Mouse (Mus musculus) kidney, postnatal 14 days (tissue): ENCODE measurements around the gene Ston1.
A peak's percentile ranks its signal among the peaks of the same experiment; 100 is the strongest.

Source experiments
- DNase-seq: peaks from one replicate; pipeline ENCODE4 v3.0.0; 2022; ENCODE audit warnings: mixed read lengths

Ston1 gene

DNA sequence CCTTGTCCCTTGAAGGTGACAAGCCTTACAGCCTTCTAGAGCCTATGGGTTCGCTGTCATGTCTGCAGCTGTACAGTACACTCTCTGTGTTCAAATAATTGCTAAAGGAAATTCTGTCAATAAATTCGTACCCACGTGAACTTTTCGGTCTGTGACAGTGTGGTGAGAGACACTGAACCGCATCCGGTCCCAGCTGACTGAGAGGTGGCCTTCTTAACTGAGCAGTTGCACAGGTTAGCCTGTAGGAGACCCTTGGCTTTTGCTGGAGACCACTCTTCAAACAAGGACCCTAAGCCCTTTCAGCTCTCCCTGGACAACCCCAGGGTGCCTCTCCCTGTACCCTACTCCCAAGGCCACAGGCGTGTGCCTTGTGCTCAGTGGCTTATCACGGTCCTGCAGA, 9.3 kb upstream of the Ston1 start:
- DNase-seq = no peak

DNA sequence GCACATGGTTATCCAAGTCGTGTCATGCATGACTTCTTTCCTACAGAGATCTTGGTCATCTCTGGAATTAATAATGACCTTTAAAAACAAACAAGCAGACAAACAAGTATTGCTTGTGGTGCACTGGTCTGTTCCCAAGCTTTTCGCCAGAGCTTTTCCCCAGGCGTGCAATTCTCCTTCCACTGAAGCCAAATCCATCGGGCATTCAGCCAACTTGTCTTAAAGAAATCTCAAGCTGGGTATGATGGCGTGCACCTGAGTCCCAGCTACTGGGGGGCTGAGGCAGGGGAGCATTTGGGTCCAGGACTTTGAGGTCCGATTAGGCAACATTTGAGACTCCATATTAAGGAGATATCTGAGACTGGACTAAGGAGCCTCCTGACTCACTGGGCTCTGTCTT, 7.2 kb upstream of the Ston1 start:
- no peak for DNase-seq

DNA sequence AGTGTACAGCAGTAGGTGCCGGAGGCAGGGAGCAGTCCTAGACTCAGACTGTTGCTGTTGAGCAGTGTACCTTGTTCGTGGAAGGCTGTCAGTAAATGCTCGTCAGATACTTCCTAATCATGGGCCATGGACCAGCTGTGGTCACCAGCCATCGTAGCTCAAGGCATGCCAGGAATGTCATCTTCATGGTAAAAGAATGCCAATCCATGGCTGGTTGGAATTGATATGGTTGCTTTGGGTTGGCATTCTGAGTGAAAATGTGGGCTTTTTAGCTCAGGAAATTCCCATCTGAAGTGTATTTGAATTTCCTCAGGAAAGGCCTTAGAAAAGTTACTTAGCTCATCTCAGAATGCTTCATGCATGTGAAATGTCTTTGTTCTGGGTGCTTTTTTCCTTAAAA, 2.4 kb upstream of the Ston1 start:
- DNase-seq = no peak

DNA sequence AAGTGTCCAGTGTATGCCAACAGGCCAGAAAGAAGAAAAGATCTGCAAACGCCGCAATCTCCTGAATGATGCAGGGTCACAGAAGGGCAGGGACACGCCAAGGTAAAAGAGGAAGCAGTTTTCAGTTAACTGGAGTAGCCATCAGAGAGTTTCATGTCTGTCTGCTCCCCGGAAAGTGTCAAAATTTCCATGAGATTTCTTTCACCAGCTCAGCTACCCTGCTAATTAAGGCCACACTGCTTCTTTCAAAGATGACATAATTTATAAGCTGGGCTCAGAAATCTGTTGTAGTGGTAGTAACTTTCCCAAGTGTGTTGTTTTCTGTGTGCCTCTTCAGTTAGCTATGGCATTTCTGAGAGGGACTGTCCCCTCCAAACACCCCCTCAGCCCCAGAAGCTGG, 1.4 kb upstream of the Ston1 start:
- no peak for DNase-seq

DNA sequence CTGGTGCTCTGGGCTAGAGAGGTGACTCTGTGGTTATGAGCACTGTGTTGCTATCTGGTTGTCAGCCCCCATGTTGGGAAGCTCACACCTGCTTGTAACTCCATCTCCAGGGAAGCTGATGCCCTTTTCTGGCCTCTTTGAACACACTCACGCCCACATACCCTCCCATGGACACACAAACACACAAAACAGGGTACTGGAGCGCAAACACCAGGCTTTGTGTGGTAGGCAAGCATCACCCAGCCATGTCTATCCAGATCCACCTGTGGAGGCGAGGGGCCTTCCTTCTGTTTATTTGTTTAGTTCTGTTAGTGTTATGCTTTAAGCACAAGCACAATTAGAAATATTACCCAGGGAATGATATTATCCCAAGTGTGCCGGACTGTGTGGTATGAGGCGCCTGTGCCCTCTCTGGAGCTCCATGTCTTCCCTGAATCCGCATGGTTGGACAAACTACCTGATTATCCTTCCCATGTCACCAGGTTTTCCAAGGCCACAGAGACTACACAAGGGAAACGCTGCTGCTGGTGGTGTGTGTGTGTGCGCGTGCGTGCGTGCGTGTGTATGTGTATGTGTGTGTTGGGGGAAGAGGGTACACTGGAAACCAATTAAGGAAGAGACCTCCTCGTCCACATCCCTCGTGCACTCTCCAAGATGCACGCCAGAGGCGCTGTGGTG, 801 bp upstream of the Ston1 start:
- DNase-seq = no peak

DNA sequence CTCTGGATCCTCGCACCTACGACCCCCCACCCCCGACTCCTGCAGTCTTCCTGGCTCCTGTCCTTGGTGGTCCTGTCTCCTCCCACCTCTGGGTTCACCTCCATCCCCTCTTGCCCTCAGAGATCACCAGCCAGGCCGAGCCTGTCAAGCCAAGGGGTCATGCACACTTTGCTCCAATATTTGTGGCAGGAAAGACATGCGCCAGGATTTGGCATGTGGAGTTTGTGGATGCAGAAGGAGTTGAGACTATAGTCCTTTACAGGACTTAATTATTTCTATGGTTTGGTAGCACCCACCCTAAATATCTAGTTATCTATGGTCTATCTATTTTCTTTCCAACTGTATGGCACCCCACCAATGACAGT, 554 bp downstream of the Ston1 start:
- DNase-seq = no peak

DNA sequence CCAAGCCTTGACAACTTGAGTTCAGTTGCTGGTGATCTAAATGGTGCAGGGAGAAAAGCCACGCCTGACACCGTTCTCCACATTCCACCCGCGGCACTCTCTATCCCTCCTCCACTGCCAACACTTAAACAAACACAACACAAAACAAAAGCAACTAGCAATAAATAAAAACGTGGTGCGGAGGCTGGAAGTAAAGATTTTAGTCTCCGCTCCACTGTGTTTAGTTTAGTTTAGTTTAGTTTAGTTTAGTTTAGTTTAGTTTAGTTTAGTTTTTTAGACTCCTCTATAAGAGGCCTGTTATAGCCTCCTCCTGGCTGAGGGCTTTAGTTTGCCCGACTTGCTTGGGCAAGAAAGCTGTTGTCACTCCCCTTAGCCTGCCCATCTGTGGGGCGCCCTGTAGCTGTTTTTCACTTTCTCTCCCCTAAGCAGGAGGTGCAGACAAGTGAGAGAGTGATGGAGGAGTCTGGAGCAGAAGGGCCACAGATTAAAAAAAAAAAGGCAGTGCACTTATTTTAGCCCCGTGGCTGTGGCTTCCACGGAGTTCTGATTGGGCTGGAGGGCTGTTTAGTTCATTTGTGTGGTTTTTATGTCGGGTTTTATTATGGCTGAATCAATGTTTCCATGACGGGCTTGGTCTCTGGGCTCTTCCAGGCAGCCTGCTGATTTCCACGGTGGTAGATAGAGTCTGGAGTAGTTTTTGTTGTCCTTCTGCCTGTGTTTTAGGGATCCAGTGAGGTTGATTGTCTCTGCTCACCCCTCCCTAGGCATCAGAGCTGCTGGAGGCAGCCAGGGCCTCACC, 1.3 kb downstream of the Ston1 start:
- DNase-seq = no peak

DNA sequence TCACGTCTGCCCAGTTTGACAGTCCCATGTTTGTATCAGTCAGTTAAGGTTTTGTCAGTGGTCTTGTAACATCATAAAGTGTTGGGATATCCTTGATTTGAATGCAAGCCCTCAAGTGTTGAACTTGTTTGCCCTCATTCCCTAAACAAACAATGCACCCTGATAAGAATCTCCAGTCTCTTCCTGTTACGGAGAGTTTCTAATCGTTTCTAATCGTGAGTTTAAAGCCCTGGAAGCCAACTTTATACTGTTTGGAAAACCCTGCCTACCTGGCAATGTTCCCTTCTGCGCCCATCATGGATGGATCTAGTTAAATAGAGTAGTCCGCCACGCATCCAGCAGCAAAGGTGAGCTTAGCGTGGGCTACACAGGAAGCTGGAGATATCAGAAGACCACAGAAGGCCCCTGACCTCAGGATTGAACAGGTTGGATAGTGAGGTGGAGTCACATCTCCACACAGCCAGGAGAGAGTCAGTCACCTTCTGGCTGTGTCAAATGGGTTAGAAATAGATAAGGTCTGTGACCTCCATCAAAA, 3.1 kb downstream of the Ston1 start:
- DNase-seq = peak; percentile 17

DNA sequence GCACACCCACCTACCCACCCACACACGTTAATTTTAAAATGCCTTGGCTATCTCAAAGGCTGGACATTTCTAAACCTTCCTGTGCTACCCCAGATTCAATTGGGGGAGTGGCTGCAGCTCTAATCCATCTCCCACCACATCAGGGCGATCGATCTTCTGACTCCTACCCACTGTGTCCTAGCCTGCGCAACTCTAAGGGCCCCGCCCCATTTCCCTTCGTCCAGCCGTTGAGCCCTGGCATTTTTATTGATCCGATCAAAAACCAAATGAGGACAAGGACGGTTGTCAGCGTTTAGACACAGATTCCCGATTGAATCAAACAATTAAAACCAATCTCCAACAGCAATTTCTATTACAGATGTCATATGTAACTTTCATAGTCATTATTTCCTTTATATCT, 6.5 kb downstream of the Ston1 start:
- no peak for DNase-seq

DNA sequence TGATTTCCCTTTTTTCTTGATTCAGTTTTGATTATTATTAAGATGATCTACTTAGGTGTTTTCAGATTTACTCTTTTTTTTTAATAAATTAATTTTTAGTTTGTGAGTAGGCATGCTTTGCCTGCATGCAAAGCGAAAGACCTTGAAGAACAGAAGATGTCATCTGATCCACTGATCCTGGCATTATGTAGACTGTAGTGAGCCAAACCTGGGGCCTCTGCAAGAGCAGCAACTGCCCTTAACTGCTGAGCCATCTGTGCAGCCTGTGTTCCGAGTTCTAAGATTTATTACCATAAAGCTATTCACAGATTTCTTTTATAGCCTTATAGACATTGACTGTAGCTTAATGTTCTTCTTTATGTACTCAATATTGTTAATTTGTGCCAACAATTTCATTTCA, 8.6 kb downstream of the Ston1 start:
- no peak for DNase-seq

DNA sequence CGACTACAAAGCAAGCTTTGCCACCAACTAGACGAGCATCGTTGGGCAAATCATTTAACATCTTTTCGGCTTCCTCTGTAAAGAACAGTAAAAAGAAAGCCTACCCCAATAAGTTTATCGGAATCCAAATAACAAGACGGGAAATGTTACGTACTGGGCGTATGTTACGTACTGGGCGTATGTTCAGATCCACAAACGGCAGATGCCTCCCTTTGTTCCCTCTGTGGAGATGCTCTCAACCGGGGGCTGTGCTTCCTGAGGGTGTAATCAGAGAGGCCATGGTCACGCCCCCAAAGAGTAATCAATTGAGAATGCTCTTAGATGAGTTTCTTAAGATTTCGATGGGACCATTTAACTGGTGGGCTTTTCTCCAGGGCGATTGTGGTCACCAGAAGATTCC, 11.9 kb downstream of the Ston1 start:
- no peak for DNase-seq

DNA sequence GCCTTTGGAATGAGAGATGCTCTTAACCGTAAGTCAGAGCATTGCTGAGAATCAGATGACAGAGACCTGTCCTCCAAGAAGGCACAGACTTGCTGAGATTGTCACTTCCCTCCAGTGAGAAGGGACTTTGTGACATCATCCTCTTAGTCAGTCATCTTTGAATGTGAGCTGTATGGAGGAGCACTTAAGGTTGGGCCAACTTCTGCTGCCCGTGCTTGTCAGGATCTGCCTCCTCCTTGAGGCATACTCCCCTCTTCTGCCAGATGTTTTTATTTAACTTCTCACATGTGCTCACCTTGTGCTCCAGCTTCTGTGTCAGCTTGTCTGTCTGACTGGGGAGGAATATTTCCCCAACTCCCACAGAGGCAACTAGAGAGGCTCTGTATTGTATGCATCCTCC, 13.6 kb downstream of the Ston1 start:
- DNase-seq = no peak

DNA sequence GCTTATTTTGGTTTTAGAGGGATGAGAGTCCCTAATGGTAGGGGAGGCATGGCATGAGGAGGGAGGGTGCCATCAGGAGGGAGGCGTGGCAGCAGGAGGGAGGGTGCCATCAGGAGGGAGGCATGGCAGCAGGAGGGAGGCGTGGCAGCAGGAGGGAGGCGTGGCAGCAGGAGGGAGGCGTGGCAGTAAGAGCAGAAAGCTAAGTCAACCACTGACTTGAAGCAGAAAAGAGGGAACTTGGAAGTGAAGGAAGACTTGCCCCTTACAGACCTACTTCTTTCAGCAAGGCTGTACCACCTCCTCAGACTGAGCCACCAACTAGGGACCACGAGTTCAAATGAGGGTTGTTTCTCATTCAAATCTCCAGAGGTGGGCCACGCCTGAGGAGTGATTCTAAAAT, 15.7 kb downstream of the Ston1 start:
- no peak for DNase-seq

DNA sequence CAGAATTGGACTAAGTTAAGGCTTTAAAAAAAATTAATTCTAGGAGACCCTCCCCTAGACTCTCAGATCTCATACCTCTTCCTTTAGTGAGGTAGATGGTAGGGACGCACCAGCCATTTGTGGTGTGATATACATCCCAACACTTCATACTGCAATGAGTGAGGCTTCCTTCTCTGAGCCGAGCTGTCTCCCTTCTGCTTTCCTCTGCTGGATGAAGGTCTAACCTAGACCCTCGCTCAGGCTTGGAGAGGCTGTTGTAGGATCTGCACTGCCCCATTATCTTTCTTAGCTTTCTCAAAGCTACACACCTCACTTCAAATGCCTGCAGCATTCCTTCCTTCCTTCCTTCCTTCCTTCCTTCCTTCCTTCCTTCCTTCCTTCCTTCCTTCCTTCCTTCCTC, 16.2 kb downstream of the Ston1 start:
- DNase-seq = no peak

DNA sequence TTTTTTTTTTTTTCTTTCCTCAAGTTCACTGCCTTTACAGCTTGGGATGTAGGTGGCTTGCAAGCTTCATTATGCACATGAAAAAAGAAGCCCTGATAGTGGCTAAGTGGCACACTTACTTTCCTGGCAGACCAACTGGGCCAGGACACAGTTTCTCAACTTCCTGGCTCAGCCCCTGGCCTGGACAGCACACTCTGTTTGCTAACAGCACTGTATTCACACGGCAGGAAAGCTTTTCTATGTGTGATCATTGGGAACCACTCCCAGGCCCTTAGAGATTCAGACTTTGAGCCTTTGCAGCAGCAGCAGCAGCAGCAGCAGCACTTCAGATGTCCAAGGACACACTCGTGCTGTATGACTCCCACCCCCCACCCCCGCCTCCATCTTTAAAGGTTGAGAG, 16.8 kb downstream of the Ston1 start:
- DNase-seq = no peak

DNA sequence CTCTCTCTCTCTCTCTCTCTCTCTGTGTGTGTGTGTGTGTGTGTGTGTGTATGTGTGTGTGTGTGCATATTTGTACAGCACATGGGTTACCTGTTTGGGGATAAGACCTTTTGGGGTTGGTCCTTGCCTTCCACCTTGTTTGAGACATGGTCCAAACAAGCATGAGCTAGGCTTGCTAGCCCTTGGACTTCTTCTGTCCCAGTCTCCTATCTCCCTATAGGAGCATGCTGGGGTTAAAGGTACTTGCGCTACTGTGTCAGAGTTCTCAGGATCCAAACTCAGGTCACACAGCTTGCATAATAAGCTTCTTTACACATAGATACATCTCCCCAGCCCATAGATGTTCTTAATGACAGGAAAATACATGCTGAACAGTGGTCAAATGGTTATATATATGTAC, 17.2 kb downstream of the Ston1 start:
- DNase-seq = no peak

DNA sequence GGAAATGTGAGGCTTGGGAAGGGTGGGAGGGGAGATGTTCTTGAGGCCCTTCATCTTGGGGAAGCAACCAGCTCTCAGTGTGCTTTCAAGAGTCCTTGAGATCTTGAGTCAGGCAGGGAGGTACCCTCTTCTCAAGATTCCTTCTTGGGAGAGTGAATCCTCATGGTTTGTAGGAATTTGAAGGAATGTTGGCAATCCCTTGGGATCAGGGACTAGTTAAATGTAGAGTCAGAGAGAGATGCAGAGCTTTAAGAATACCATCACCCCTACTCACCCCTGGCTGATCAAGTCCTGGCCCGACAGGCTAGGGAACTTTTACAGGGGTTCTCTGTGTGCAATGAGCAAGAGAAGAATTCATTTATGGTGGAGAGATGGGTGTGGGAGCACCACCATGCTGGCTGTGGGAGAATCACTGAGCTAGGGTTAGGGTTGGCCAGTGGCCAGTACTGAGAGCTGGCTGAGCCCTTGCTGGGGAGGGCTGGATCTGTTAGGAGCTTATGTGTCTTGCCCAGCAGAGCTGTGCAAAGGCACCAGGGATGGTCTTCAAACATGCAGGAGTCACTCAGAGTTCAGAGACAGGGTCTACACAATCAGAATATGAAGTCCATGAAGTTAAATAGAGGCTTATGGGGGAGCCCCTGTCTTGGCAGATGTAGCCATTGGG, 18.1 kb downstream of the Ston1 start:
- no peak for DNase-seq

DNA sequence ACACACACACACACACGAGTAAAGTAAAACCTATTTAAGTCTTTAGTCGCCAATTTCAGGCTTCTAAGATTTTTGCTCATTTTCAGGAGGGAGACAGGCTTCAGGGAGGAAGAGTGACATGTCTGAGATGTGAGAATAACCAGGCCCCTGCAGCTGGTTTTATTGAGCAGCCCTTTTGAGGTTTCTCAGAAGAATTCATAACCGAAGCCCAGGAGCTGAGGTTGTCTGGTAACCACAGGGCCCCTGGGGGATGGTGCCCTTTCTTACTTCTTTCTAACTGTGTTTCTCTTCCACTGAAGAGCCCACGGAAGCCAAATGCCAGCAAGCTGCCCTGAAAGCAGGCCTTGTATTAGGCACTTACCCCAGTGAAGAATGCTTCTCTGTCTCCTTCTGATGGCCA, 23.5 kb downstream of the Ston1 start:
- DNase-seq = peak; percentile 0

DNA sequence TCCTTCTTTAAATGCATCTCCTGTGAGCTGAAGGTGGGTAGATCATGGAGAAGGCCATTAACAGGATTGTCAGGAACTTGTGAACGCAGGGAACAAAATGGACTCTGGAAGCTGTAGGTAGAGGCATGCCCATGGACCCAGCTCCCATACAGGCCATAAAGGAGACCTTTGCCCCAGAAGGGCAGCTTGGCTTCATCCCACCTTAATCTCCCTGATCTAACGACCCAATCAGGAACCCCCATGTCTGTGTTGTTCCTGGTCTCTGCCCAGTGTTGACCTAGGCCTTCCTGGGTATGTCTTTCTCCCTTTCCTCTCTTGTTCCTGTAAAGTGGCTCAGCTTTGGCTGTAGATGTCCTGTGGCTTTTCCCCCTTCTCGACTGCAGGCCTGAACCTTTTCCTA, 23.9 kb downstream of the Ston1 start:
- no peak for DNase-seq

DNA sequence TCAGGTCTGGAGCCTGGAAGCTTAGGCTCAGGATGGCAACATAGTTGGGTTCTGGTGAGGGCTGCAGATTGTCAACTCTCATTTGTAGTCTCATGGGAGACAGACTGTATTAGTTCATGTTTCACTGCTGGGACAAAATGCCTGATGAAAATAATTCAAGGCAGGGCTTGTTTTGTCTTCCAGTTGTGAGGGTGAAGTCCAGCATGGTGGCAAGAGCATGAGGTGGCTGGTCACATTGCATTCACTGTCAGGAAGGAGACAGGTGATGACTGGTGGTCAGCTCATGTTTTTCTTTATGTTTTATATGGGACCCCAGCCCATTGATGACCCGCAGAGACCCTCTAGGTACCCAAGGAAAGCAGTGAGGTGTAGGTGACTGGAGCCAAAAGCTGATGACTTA, 25.2 kb downstream of the Ston1 start:
- DNase-seq = no peak

DNA sequence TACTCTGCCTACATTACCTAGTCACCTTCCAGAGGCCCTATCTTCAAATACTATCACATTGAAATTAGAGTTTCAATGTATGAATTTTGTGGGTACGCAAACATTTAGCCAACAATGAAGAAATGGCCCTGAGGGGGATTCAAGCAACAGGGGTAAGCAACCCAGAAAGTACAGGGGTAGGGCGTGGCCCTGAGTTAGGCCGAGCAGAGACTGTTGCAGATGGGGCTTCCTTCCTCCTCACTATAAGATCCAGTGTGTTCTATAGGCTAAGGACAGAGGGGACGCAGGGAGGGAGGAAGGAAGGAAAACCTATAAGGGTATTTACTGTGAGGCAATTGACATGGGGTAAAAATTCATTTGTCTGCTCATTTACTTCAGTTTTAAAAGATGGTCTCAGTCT, 26.9 kb downstream of the Ston1 start:
- no peak for DNase-seq

DNA sequence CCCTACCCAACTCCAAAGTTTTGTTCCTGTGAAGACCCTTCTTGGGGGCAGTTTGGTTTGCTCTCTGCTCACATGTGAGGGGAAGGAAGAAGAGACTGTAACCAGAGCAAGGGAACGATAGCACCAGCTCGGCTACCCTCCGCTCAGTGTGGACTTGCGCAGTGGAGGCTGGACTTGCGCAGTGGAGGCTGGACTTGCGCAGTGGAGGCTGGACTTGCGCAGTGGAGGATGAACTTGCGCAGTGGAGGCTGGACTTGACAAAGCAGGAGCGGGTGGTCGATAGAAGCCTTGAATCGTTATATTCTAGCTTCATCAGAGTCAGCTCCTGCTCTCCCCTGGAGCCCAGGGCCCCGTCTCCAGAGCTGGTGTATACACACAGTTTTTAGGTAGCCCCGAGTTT, 27.9 kb downstream of the Ston1 start:
- DNase-seq = peak; percentile 2

DNA sequence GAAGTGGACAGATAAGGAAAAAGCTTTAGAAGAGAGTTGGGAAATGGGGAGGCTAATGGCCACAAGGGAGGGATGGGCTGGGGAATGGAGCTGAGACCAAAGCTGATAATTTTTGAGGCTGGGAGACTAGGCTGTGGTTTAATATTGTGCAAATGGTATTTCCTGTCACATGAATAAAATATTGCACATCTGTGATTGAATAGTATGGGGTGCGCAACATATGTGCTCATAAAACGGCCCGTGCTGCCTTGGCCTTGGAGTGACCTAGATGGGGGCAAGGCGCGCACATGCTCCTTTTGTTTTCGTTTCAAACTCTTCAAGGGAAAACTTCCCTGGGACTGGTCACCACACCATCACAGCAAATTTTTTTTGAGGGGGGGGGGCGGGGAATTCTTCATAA, 28.4 kb downstream of the Ston1 start:
- DNase-seq = peak; percentile 23

DNA sequence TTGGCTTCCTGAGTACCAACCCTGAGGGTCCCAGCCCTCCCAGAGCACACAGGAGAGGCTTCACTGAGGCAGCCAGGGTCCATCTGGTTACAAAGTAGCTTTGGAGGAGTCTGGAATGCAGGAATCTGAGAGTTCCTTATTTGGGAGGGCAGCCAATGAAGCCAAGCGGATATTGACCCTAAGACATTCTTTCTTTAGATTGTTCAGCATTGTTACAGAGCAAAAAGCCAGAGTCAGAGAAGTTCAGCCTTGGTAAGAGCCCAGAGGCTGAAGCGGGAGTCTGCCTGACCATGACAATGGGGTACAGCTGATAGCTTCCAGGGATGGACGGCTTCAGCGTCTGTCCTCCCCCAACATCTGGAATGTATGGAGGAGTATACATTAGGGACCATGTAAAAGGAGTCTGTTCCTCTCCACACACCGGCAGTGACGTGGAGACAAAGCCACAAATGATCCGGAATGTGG, 28.9 kb downstream of the Ston1 start:
- peak; percentile 70 for DNase-seq
